Mouse (Mus musculus): ENCODE results near the gene Lamc3. TPM values are rescaled to one million over a fixed set of nuclear protein-coding genes. Genes with fewer than 3 reads are reported as not detected.

The Lamc3 gene
- total and polyA plus RNA-seq, 3 experiments, result not detected

DNA sequence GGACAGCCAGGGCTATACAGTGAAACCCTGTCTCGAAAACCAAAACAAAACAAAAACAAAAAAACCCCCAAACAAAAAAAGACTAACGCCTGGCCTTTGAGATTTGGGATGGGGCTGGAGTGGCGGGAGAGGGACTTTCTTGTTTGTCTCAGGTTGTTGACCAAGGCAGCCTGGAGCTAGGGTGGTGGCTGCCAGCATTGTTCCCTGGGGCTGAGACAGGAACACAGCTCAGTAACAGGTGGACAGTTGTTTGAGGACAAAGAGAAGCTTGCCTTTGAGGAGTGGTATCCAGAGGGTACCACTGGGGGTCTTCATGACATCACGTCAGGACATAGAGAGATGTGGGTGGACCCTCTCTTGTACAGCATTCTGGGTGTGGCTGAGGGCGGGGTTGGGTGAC lies 68.6 kb downstream of the Lamc3 start:
- H3K4me3 ChIP-seq (ENCODE audit: low read depth, low read length), result no peak overlapping the region
- peaks cover 61% of the 10 kb centered on the region for H3K27me3 ChIP-seq (ENCODE audit: insufficient read depth, low read length)
- no peaks in the 10 kb centered on the region for H3K36me3 ChIP-seq (replicated peaks)
- no peak for TF ChIP-seq TAL1 (conservative IDR thresholded peaks at IDR 0.05; ENCODE audit: low read depth, low read length)
- DNase-seq (ENCODE audit: low spot score) (no peak), ATAC-seq (ENCODE audit: extremely low read depth, insufficient number of reproducible peaks, low FRiP score, poor library complexity, severe bottlenecking) (no peak)
- H3K4me1 ChIP-seq (ENCODE audit: insufficient read depth, low read depth, low read length), result no peaks in the 10 kb centered on the region
- no peaks in the 10 kb centered on the region for H3K9me3 ChIP-seq (replicated peaks)

DNA sequence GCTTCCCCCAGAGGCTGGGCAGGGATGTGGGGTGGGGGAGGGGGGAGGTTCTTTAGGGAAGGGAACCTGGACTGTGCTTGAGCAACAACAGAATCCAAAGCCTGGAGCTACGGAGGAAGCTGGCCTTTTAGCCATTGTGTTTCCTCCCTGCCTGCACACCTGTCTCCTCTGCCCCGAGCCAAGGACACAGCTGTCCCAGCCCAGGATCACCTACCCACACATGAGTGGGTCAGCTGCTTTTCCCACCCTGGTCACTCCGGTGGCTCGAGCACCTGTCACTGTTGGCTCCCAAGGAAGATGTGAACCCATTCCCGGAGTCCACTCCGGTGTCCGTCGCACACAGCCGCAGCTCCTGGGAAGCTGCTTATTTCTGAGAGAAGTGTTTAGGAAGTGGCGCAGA lies 70.1 kb downstream of the Lamc3 start:
- Histone ChIP-seq H3K4me3 (ENCODE audit: low read depth, low read length) (no peak overlapping the region), H3K9me3 (replicated peaks) (no peaks in the 10 kb centered on the region), H3K27me3 (ENCODE audit: insufficient read depth, low read length) (peaks cover 63% of the 10 kb centered on the region), H3K36me3 (replicated peaks) (no peaks in the 10 kb centered on the region), H3K4me1 (ENCODE audit: insufficient read depth, low read depth, low read length) (no peaks in the 10 kb centered on the region)
- DNase-seq (ENCODE audit: low spot score), result no peak
- no peak for ATAC-seq (ENCODE audit: extremely low read depth, insufficient number of reproducible peaks, low FRiP score, poor library complexity, severe bottlenecking)
- TF ChIP-seq GATA1 (IDR thresholded peaks at IDR 0.05; ENCODE audit: borderline replicate concordance, low read length) (no peak), POLR2AphosphoS5 (IDR thresholded peaks at IDR 0.05; ENCODE audit: insufficient replicate concordance, low read depth, low read length) (no peak), GATA2 (IDR thresholded peaks at IDR 0.05; ENCODE audit: borderline replicate concordance, low read depth, low read length) (no peak), CTCF (IDR thresholded peaks at IDR 0.05; ENCODE audit: low read depth, low read length) (no peak), TAL1 (conservative IDR thresholded peaks at IDR 0.05; ENCODE audit: low read depth, low read length) (no peak)

DNA sequence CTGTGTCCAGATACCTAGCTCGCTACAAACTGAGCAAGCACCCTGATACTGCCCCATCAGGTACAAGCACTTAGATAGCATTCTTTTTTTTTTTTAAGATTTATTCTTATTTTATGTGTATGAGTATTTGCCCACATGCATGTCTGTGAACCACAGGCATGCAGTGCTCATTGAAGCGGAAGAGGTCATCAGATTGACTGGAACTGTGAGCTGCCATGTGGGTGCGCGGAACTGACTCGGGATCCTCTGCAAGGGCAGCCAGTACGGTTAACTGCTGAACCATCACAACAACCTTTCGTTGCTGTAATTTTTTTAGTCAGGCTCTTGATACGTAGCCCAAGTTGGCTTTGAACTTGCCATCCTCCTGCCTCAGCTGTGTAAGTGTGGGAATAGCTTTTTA lies 73.9 kb downstream of the Lamc3 start:
- peaks cover 64% of the 10 kb centered on the region for H3K27me3 ChIP-seq (ENCODE audit: insufficient read depth, low read length)
- H3K9me3 ChIP-seq (replicated peaks), result no peaks in the 10 kb centered on the region
- TF ChIP-seq CTCF (IDR thresholded peaks at IDR 0.05; ENCODE audit: low read depth, low read length) (no peak), POLR2AphosphoS5 (IDR thresholded peaks at IDR 0.05; ENCODE audit: insufficient replicate concordance, low read depth, low read length) (no peak), GATA2 (IDR thresholded peaks at IDR 0.05; ENCODE audit: borderline replicate concordance, low read depth, low read length) (no peak), GATA1 (IDR thresholded peaks at IDR 0.05; ENCODE audit: borderline replicate concordance, low read length) (no peak), TAL1 (conservative IDR thresholded peaks at IDR 0.05; ENCODE audit: low read depth, low read length) (no peak)
- H3K4me3 ChIP-seq (ENCODE audit: low read depth, low read length), result no peak overlapping the region
- ATAC-seq (ENCODE audit: extremely low read depth, insufficient number of reproducible peaks, low FRiP score, poor library complexity, severe bottlenecking) (no peak), DNase-seq (ENCODE audit: low spot score) (no peak)
- H3K4me1 ChIP-seq (ENCODE audit: insufficient read depth, low read depth, low read length), result no peaks in the 10 kb centered on the region
- H3K36me3 ChIP-seq (replicated peaks), result no peaks in the 10 kb centered on the region

DNA sequence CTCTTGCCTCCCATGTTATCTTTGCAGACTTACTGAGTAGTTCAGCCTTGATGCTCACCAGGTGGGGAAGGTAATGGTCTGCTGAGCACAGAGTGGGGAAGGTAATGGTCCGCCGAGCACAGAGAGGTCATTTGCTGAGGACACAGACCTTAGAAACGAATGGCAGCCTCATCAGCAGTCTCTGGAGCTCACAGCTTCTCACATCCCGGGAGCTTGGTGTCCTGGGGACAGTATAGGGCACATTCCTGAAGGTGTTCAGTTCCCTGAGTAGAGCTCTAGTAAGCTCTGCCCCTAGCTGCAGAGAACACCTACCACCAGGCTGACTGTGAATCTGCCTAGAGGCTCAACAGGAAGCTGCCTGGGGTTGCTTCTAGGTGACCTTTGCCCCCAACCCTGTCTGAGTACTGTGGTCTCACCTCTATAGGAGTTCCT lies 74.7 kb downstream of the Lamc3 start:
- ATAC-seq (ENCODE audit: extremely low read depth, insufficient number of reproducible peaks, low FRiP score, poor library complexity, severe bottlenecking) (no peak), DNase-seq (ENCODE audit: low spot score) (no peak)
- Histone ChIP-seq H3K4me3 (ENCODE audit: low read depth, low read length) (no peak overlapping the region), H3K9me3 (replicated peaks) (no peaks in the 10 kb centered on the region), H3K36me3 (replicated peaks) (no peaks in the 10 kb centered on the region), H3K4me1 (ENCODE audit: insufficient read depth, low read depth, low read length) (no peaks in the 10 kb centered on the region), H3K27me3 (ENCODE audit: insufficient read depth, low read length) (peaks cover 65% of the 10 kb centered on the region)
- TF ChIP-seq POLR2AphosphoS5 (IDR thresholded peaks at IDR 0.05; ENCODE audit: insufficient replicate concordance, low read depth, low read length) (no peak), GATA1 (IDR thresholded peaks at IDR 0.05; ENCODE audit: borderline replicate concordance, low read length) (no peak), CTCF (IDR thresholded peaks at IDR 0.05; ENCODE audit: low read depth, low read length) (no peak), TAL1 (conservative IDR thresholded peaks at IDR 0.05; ENCODE audit: low read depth, low read length) (no peak), GATA2 (IDR thresholded peaks at IDR 0.05; ENCODE audit: borderline replicate concordance, low read depth, low read length) (no peak)

DNA sequence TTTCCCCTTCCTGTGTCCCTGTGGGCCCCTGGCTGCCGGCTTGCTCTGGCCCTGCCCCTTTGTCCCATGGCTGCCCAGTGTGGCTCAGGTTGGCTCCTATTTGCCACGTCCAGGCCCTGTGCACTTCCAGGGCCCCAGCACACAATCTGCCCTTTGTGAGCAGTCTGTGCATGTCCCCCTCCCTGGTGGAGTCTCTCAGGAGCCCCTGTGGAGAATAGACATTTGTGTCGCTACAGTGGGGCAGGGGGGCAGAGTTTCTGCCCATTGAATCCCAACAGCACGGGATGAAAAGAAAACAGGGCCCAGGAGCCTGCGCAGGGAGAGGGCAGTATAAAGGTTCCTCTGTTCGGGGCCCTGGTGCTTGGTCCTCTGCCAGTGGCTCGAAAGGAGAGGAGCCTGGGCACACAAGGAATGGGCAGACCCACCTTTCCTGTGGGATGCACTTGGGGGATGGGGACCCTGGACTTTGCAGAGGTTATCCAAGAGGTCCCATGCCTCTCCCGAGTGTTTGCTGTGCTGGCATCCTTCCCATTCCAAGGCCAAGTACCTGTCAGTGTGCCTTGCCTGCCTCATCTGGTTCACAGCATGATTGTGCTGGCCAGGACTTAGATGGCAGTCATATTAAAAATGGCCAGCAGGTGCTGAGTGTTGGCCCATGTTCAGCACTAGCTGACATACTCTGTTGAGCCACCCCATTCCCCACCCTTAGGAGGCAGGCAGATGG lies 75.6 kb downstream of the Lamc3 start:
- ATAC-seq (ENCODE audit: extremely low read depth, insufficient number of reproducible peaks, low FRiP score, poor library complexity, severe bottlenecking), result no peak
- no peak for DNase-seq (ENCODE audit: low spot score)
- H3K4me3 ChIP-seq (ENCODE audit: low read depth, low read length), result no peak overlapping the region
- no peaks in the 10 kb centered on the region for H3K36me3 ChIP-seq (replicated peaks)
- H3K27me3 ChIP-seq (ENCODE audit: insufficient read depth, low read length), result peaks cover 67% of the 10 kb centered on the region
- TF ChIP-seq GATA1 (IDR thresholded peaks at IDR 0.05; ENCODE audit: borderline replicate concordance, low read length) (no peak), POLR2AphosphoS5 (IDR thresholded peaks at IDR 0.05; ENCODE audit: insufficient replicate concordance, low read depth, low read length) (no peak), GATA2 (IDR thresholded peaks at IDR 0.05; ENCODE audit: borderline replicate concordance, low read depth, low read length) (no peak), CTCF (IDR thresholded peaks at IDR 0.05; ENCODE audit: low read depth, low read length) (no peak), TAL1 (conservative IDR thresholded peaks at IDR 0.05; ENCODE audit: low read depth, low read length) (no peak)
- H3K9me3 ChIP-seq (replicated peaks), result no peaks in the 10 kb centered on the region
- H3K4me1 ChIP-seq (ENCODE audit: insufficient read depth, low read depth, low read length), result no peaks in the 10 kb centered on the region

DNA sequence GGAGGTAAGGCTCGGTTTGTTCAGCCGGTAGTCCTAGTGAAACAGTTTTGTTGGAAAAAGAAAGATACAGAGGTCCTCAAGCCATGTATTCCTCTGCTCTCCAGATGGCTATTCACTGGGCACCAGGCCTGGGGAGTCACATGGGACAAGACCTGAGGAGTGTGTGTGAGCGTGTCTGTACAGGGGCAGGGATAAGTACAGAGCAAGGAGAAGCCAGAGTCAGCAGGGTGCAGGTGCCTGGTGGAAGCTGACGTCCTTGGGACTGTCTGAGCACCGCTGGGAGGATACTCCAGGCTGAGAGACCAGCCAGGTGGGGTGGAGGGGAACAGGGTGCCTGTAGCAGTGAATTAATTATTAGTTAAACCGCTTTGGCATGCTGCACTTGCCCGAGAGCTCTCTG lies 76.4 kb downstream of the Lamc3 start:
- no peak for DNase-seq (ENCODE audit: low spot score)
- peaks cover 71% of the 10 kb centered on the region for H3K27me3 ChIP-seq (ENCODE audit: insufficient read depth, low read length)
- TF ChIP-seq CTCF (IDR thresholded peaks at IDR 0.05; ENCODE audit: low read depth, low read length), result no peak
- no peaks in the 10 kb centered on the region for H3K4me1 ChIP-seq (ENCODE audit: insufficient read depth, low read depth, low read length)
- H3K36me3 ChIP-seq (replicated peaks), result no peaks in the 10 kb centered on the region
- H3K4me3 ChIP-seq (ENCODE audit: low read depth, low read length), result no peak overlapping the region
- ATAC-seq (ENCODE audit: extremely low read depth, insufficient number of reproducible peaks, low FRiP score, poor library complexity, severe bottlenecking), result no peak
- H3K9me3 ChIP-seq (replicated peaks), result no peaks in the 10 kb centered on the region

DNA sequence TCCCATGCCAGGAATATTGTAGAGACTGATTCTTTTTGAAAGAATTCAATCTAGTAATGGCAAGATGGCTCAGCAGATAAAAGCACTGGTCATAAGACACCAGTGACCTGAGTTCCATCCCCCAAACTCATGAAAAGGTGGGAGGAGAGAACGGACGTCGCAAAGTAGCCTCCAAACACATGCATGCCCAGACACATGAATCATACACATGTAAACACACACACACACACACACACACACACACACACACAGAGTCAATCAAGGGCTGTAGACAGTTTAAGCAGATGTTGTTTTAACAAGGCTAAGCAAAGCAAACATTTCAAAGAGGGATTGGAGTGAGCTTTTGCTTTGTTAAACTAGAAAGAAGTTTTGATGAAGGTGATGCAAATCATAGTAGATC lies 77.1 kb downstream of the Lamc3 start:
- TF ChIP-seq GATA1 (IDR thresholded peaks at IDR 0.05; ENCODE audit: borderline replicate concordance, low read length) (no peak), TAL1 (conservative IDR thresholded peaks at IDR 0.05; ENCODE audit: low read depth, low read length) (no peak), GATA2 (IDR thresholded peaks at IDR 0.05; ENCODE audit: borderline replicate concordance, low read depth, low read length) (no peak), POLR2AphosphoS5 (IDR thresholded peaks at IDR 0.05; ENCODE audit: insufficient replicate concordance, low read depth, low read length) (no peak), CTCF (IDR thresholded peaks at IDR 0.05; ENCODE audit: low read depth, low read length) (no peak)
- Histone ChIP-seq H3K4me1 (ENCODE audit: insufficient read depth, low read depth, low read length) (no peaks in the 10 kb centered on the region), H3K36me3 (replicated peaks) (no peaks in the 10 kb centered on the region), H3K4me3 (ENCODE audit: low read depth, low read length) (no peak overlapping the region), H3K27me3 (ENCODE audit: insufficient read depth, low read length) (peaks cover 68% of the 10 kb centered on the region), H3K9me3 (replicated peaks) (no peaks in the 10 kb centered on the region)
- ATAC-seq (ENCODE audit: extremely low read depth, insufficient number of reproducible peaks, low FRiP score, poor library complexity, severe bottlenecking), result no peak
- DNase-seq (ENCODE audit: low spot score), result no peak
